Mouse (Mus musculus) B cell, adult 62 days (primary cell): ENCODE results near the gene Olfr371. TPM values are rescaled to one million over a fixed set of nuclear protein-coding genes. Genes with fewer than 3 reads are reported as not detected.

Experiments used
- total RNA-seq: library from RNA; stranded (reverse); gene quantifications from 4 replicates; pipeline ENCODE4 v1.2.4, GENCODE M21; 2023

Gene Olfr371
- not detected in 4 replicates for total RNA-seq

DNA sequence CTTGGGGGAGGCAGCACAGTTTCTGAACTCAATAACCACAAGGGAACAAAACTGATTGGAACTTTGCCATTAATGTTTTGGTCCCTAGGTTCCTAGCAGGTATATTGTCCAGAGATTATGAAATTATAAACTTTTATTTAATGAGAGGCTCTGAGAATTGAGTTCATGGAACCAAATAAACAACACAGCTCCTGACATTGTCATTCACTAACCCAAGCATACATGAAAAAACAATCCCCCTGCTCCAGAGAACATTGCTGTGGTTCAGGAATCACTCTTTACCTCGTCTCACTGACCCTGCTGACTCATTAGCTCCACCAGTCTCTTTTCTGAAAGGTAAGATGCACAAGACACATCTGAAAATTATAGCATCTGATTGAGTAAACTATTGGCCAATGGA lies at the start of gene Olfr371:
TSS of gene Olfr371 (plus strand) at position 301 of the 400 bp plus-strand sequence.

Other genes with a start within 250 kb of the Olfr371 start
- 1,593 to 1,983 TPM (median 1,752 TPM) in 4 replicates for gene Junb, start 247.3 kb upstream of the Olfr371 start, total RNA-seq
- 6.7 to 9.1 TPM (median 8.3 TPM) in 4 replicates for gene Hook2, start 235.4 kb upstream of the Olfr371 start, total RNA-seq
- gene Best2, start 211.5 kb upstream of the Olfr371 start, total RNA-seq = not detected in 4 replicates
- 80.7 to 99.0 TPM (median 92.9 TPM) in 4 replicates for gene Asna1, start 200.7 kb upstream of the Olfr371 start, total RNA-seq
- 194 to 214 TPM (median 210 TPM) in 4 replicates for gene Trir, start 199.2 kb upstream of the Olfr371 start, total RNA-seq
- 44.5 to 50.5 TPM (median 46.9 TPM) in 4 replicates for gene Tnpo2, start 189.1 kb upstream of the Olfr371 start, total RNA-seq
- 12.9 to 16.5 TPM (median 14.4 TPM) in 4 replicates for gene Fbxw9, start 165.9 kb upstream of the Olfr371 start, total RNA-seq
- gene Gm5741, start 158.0 kb upstream of the Olfr371 start, total RNA-seq = not detected in 4 replicates
- 123 to 148 TPM (median 135 TPM) in 4 replicates for gene Dhps, start 154.2 kb upstream of the Olfr371 start, total RNA-seq
- gene Wdr83os, start 145.2 kb upstream of the Olfr371 start, total RNA-seq = 43.4 to 52.3 TPM (median 47.1 TPM) in 4 replicates
- 11.1 to 22.3 TPM (median 15.6 TPM) in 4 replicates for gene Wdr83, start 144.7 kb upstream of the Olfr371 start, total RNA-seq
- gene Man2b1, start 142.7 kb upstream of the Olfr371 start, total RNA-seq = 152 to 159 TPM (median 155 TPM) in 4 replicates
- gene Zfp791, start 102.9 kb upstream of the Olfr371 start, total RNA-seq = not detected in 4 replicates
- gene Cks1brt, start 74.1 kb upstream of the Olfr371 start, total RNA-seq = not detected in 4 replicates
- 29.2 to 34.4 TPM (median 33.0 TPM) in 4 replicates for gene Orc6, start 73.6 kb downstream of the Olfr371 start, total RNA-seq
- 73.7 to 74.9 TPM (median 74.4 TPM) in 4 replicates for gene Vps35, start 73.8 kb downstream of the Olfr371 start, total RNA-seq
- gene Mylk3, start 160.4 kb downstream of the Olfr371 start, total RNA-seq = not detected in 4 replicates
- gene 4921524J17Rik, start 206.8 kb downstream of the Olfr371 start, total RNA-seq = 11.5 to 29.6 TPM (median 13.1 TPM) in 4 replicates